Mouse (Mus musculus) erythroblast, embryonic 14.5 days (primary cell): ENCODE data around the gene Ostf1.

Experiments
- GATA1 ChIP-seq: IDR thresholded peaks from 2 replicates; pipeline ENCODE4 v1.6.1; 2012; ENCODE audit warnings: low read length, inconsistent platforms, mixed read lengths
- TAL1 ChIP-seq: IDR thresholded peaks from 3 replicates; pipeline ENCODE4 v1.6.1; 2012; ENCODE audit warnings: low read length, inconsistent platforms, mixed read lengths

DNA sequence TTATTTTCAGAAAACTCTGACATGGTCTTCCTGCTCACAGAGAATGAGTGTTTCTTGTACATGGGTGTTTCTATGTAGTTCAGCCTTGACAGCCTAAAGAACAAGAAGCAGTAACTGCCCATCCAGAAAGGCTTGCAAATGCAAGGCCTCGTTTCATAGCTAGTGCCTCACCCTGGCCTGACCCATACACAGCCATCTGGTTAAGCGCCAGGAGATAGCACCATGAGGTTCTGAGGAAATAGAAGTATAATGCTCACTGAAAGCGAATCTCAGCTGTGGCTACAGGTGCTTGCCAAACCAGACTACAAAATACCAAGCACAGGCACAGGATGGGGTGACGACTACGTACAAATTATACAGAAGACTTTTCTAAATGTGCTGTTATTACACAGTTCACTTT, 34.7 kb downstream of the Ostf1 start:
- no peak for TF ChIP-seq GATA1
- TF ChIP-seq TAL1, result no peak
